Mouse (Mus musculus): ENCODE measurements around the gene Fis1.
"Not testable (repeated sequence)": the region's sequence is repeated elsewhere in the genome, so short reads cannot be mapped to it uniquely, and the experiment has no call there.

The Fis1 gene

DNA sequence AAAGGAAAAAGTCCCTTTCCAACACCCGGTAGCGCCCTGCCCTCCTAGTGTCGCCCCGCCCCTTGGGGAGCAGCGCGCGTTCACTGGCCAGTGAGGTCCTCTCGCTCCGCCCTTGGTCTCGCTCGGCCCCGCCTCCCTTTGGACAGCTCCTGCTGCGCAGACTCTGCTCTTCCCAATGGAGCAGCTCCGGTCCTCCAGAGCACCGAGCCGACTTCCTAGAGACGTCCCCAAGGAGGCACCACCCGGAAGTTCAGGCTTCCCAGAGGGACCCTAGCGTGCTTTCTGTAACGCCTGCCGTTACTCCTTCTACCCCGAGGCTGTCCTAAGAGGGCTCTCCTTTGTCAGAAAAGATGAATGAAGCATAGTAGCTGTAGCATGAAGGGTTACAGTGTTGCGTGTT is at the start of gene Fis1:
TSS of gene Fis1 (plus strand) at position 261 of the 400 bp plus-strand sequence.
- peak; percentile 98 for DNase-seq (ENCODE audit: low read depth, low spot score)

GRCm38 (mm10) chr5:136904621-136905020 is 48.5 kb upstream of the Fis1 start:
- DNase-seq (ENCODE audit: low read depth, low spot score) = no peak

DNA sequence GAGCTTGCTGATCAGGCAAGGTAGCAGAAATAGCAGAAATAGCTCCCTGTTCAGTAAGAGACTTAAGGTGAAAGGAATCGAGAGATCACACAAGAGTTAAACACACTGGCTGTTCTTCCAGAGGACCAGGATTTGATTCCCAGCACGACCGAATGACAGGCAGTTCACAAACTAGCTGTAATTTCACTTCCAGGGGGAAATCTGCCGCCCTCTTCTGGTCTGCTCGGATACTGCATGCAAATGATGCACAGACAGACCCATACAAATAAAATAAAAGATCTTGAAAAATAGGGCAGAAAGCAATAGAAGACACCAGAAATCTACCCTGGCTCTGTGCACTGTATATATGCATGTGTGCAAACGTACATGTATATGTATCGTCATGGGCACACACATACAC is 47.4 kb upstream of the Fis1 start:
- no peak for DNase-seq (ENCODE audit: low read depth, low spot score)

DNA sequence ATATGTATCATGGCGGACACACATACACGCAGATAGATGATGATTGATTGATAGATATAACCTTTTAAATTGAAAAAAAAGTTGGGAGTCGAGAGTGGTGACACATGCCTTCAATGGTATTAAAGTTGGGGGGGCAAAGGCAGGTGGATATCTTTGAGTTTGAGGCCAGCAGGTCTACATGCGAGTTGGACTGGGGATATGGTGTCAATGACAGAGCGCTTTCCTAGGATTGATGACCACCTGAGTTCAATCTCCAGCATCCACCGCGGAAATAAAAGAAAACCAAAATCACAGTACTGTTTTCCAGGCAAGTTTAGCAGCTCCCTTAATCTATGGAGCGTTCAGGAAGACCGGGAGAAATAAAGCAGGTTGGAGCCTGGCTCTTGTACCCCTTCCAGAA is 45.5 kb upstream of the Fis1 start:
- no peak for DNase-seq (ENCODE audit: low read depth, low spot score)

- peak; percentile 93 for DNase-seq (ENCODE audit: low read depth, low spot score)
Measured at GRCm38 (mm10) chr5:136907991-136908857, 44.9 kb upstream of the Fis1 start, which contains the start of gene Ift22. Gene Ift22 (plus strand): TSS chr5:136908150.

GRCm38 (mm10) chr5:136914183-136914582 is 38.9 kb upstream of the Fis1 start:
- DNase-seq (ENCODE audit: low read depth, low spot score) = no peak

- DNase-seq (ENCODE audit: low read depth, low spot score) = no peak
Measured at GRCm38 (mm10) chr5:136917613-136918242, 35.3 kb upstream of the Fis1 start.

- DNase-seq (ENCODE audit: low read depth, low spot score) = peak; percentile 83
Measured at GRCm38 (mm10) chr5:136918655-136919472, 34.2 kb upstream of the Fis1 start.

GRCm38 (mm10) chr5:136919546-136920301 is 33.4 kb upstream of the Fis1 start:
- no peak for DNase-seq (ENCODE audit: low read depth, low spot score)

- DNase-seq (ENCODE audit: low read depth, low spot score) = no peak
Measured at GRCm38 (mm10) chr5:136922830-136923229, 30.2 kb upstream of the Fis1 start.

GRCm38 (mm10) chr5:136923751-136924478 is 29.2 kb upstream of the Fis1 start:
- DNase-seq (ENCODE audit: low read depth, low spot score) = no peak

GRCm38 (mm10) chr5:136929073-136929472 is 24.0 kb upstream of the Fis1 start:
- DNase-seq (ENCODE audit: low read depth, low spot score) = peak; percentile 90

- no peak for DNase-seq (ENCODE audit: low read depth, low spot score)
Measured at GRCm38 (mm10) chr5:136931896-136932295, 21.2 kb upstream of the Fis1 start.

GRCm38 (mm10) chr5:136932956-136933355 is 20.1 kb upstream of the Fis1 start:
- peak; percentile 31 for DNase-seq (ENCODE audit: low read depth, low spot score)

GRCm38 (mm10) chr5:136933930-136934329 is 19.1 kb upstream of the Fis1 start:
- DNase-seq (ENCODE audit: low read depth, low spot score) = no peak

- DNase-seq (ENCODE audit: low read depth, low spot score) = no peak
Measured at GRCm38 (mm10) chr5:136935905-136936695, 17.0 kb upstream of the Fis1 start.

DNA sequence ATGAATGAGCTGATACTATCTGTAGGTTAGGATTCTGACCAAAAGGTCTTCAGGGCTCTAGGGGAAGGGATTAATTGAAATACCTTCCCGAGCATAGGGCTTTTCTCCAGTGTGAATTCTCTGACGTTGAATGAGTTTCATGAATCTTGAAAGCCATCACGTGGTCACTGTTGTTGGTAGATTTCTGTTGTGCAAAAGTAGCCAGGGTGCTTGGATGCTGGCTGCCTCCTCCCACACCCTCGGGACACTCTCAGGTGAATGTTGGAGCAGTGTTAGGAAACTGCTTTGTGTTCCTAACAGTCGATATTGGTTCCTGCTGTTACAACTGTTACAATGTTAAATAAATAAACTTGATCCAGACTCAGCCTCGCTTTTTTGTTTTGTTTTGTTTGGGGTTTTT is 16.3 kb upstream of the Fis1 start:
- DNase-seq (ENCODE audit: low read depth, low spot score) = no peak

- DNase-seq (ENCODE audit: low read depth, low spot score) = no peak
Measured at GRCm38 (mm10) chr5:136937621-136938020, 15.5 kb upstream of the Fis1 start.

DNA sequence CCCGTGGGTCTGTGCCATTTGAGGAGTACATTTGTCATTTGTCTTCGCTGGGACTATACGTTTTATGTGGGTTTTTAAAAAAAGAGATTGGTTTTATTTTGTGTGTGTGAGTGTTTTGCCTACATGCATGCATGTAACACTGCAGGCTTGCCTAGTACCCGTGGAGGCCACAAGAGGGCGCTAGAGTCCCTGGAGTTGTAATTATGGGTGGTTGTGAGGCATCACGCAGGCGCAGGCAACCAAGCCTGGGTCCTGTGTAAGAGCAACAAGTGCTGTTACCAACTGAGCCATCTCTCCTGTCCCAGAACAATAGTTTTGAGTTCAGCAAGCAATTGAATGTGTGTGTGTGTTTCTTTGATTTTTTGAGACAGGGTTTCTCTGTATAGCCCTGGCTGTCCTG is 13.8 kb upstream of the Fis1 start:
- no peak for DNase-seq (ENCODE audit: low read depth, low spot score)

DNA sequence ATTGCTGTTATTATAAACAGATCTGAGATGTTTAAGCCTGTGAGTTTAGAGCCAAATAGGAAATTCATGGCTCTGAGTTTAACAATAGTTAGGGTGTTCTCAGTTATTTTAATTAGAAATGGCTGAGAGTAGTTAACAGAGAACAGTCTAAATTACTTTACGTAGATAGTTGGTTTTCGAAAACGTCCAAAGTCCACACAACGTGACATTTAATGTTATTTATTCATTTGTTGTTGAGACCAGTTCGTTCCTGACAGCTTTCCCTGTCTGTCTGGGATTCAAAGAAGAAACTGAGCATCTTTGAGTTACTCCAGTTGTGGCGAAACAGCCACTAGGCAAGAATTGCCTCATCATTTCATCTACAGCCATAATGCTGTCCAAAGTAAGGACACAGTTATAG is 13.0 kb upstream of the Fis1 start:
- not testable (repeated sequence) for DNase-seq (ENCODE audit: low read depth, low spot score)

Measured in mesoderm, embryonic 11.5 days (tissue).